Mouse (Mus musculus): ENCODE results near the gene Asb17. TPM values are rescaled to one million over a fixed set of nuclear protein-coding genes. Genes with fewer than 3 reads are reported as not detected.
A peak's percentile ranks its signal among the peaks of the same experiment; 100 is the strongest.

Gene Asb17
- polyA plus RNA-seq, 1 experiment from 2014 or later, result 0.39 TPM

DNA sequence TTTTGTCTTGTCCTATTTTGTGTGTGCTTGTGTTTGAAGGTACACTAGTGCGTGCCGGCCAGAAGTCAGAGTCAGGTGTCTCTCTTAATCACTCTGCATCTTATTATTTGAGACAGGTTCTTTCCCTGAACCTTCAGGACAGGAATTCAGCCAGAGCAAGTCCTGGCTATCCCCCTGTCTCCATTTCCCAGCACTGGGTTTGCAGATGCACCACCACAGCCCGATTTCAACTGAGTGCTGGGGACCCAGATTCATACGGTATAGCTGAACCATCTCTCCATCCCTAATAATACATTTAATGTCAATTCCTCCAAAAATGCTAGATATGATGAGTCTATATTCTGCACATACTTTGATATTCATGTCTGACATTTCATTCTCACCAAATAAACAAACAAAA is 9.9 kb upstream of the Asb17 start:
- H3K27me3 ChIP-seq, result no peaks in the 10 kb centered on the region
- no peak overlapping the region for H3K9ac ChIP-seq
- 86% methylated on average over 4 of the region's 4 CpGs for WGBS
- no peak overlapping the region for H3K27ac ChIP-seq
- H3K4me3 ChIP-seq, result no peak overlapping the region
- no peak for ATAC-seq (ENCODE audit: insufficient number of reproducible peaks, insufficient read depth, low FRiP score, low TSS enrichment, low read depth)
- H3K4me1 ChIP-seq, result peaks cover 7% of the 10 kb centered on the region; the same call in 1 of the 2 replicates
- no peaks in the 10 kb centered on the region for H3K36me3 ChIP-seq
- H3K4me2 ChIP-seq, result no peak overlapping the region
- no peaks in the 10 kb centered on the region for H3K9me3 ChIP-seq

DNA sequence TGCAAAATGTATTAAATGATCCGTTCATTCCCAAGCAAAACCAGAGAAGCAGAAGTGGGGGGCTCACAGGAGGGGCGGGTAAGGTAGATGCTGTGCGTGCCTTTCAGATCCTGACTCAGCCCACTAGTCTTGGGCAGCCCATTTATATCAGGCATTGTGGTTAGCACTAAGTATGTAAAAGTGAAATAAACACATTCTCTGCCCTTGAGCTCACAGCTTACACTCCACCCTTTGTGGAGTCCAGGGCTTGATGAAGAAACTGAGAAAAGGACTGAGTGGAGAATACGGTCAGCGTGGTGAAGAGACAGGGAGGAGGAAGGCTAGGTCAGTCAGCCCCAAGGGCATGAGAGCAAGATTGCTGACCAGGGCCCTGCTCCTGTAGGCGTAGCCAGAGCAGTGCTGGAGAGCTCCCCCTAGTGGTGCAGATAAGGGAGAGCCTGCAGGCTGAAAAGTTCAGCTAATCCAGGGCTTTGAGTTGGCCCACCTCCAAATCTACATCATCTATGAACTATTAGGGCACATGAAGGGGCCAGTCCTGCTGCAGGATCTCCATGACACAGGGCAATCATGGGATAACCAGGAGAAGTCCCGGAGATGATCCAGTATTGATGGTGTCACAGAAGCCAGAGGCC is 8.4 kb upstream of the Asb17 start:
- H3K27me3 ChIP-seq, result no peaks in the 10 kb centered on the region
- no peak overlapping the region for H3K27ac ChIP-seq
- no peak overlapping the region for H3K9ac ChIP-seq
- WGBS, result 63% methylated on average over 7 of the region's 7 CpGs
- H3K9me3 ChIP-seq, result no peaks in the 10 kb centered on the region
- peaks cover 7% of the 10 kb centered on the region; the same call in 1 of the 2 replicates for H3K4me1 ChIP-seq
- no peak for ATAC-seq (ENCODE audit: insufficient number of reproducible peaks, insufficient read depth, low FRiP score, low TSS enrichment, low read depth)
- H3K4me3 ChIP-seq, result no peak overlapping the region
- no peaks in the 10 kb centered on the region for H3K36me3 ChIP-seq
- H3K4me2 ChIP-seq, result no peak overlapping the region

DNA sequence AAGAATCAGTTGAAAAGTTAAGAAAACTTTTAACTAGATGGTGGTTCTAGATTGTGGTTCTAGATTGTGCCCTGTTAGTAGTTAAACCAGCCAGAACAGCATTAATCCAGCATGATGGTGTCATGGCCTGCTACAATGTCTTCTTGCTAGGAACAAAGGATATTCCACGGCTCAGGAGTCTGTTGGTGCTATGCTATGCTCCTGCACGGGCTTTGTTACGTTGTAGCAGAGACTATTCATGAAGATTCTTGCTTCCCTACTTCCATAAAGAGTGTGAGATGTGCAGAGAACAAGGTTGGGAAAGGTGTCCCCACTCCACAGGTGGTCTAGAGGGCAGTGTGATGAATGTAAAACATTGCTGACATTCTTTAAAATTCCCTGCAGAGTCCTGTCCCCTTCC is 7.7 kb upstream of the Asb17 start:
- WGBS, result 81% methylated on average over 3 of the region's 3 CpGs
- no peak for ATAC-seq (ENCODE audit: insufficient number of reproducible peaks, insufficient read depth, low FRiP score, low TSS enrichment, low read depth)
- Histone ChIP-seq H3K27me3 (no peaks in the 10 kb centered on the region), H3K9me3 (no peaks in the 10 kb centered on the region), H3K4me3 (no peak overlapping the region), H3K4me2 (no peak overlapping the region), H3K27ac (no peak overlapping the region), H3K4me1 (peaks cover 7% of the 10 kb centered on the region; the same call in 1 of the 2 replicates), H3K36me3 (no peaks in the 10 kb centered on the region), H3K9ac (no peak overlapping the region)

DNA sequence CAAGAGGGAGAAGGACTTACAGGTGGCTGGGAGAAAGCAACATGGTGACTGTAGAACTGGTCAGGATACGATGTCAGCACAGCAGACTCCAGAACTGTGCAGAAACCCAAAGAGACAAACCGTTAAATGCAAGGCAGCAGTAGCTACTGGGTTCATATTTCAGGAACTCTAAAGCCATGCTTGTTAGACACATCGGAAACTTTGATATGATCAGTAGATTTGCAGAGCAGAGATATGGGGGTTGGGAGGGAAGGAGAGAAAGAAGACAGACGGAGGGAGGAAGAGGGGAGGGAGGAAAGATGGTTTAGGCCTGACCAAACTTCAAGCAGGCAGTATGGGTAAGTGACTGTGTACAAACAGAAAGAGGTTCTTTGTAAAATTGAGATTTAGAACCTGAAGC is 6.4 kb upstream of the Asb17 start:
- H3K4me1 ChIP-seq, result peaks cover 7% of the 10 kb centered on the region; the same call in 1 of the 2 replicates
- H3K36me3 ChIP-seq, result no peaks in the 10 kb centered on the region
- no peak overlapping the region for H3K9ac ChIP-seq
- H3K27me3 ChIP-seq, result no peaks in the 10 kb centered on the region
- no peak overlapping the region for H3K27ac ChIP-seq
- no peak for ATAC-seq (ENCODE audit: insufficient number of reproducible peaks, insufficient read depth, low FRiP score, low TSS enrichment, low read depth)
- no peak overlapping the region for H3K4me3 ChIP-seq
- 22% methylated on average over 4 of the region's 4 CpGs for WGBS
- no peaks in the 10 kb centered on the region for H3K9me3 ChIP-seq
- no peak overlapping the region for H3K4me2 ChIP-seq

DNA sequence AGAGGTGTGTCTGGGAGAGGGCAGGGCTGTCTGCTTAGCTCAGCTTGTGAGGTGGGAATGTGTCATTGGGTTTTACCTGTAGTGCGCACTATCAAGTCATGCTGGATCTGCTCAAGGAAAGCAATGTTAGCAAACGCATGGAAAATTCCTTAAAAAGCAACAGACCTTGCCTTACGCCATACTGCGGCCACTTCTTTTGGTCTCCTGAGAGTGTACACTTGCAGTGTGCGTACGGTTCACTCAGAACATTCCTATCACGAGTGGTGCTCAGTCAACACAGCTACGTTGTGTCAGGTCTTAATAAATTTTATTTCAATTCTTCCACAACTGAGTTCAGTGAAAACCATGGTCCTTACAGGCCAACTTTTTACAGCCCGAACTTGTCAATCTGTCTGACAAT is 748 bp downstream of the Asb17 start:
- WGBS, result 94% methylated on average over 9 of the region's 9 CpGs
- no peak for ATAC-seq (ENCODE audit: insufficient number of reproducible peaks, insufficient read depth, low FRiP score, low TSS enrichment, low read depth)
- H3K4me2 ChIP-seq, result no peak overlapping the region
- no peaks in the 10 kb centered on the region for H3K27me3 ChIP-seq
- no peak overlapping the region for H3K4me3 ChIP-seq
- H3K9ac ChIP-seq, result no peak overlapping the region
- H3K36me3 ChIP-seq, result no peaks in the 10 kb centered on the region
- peaks cover 4% of the 10 kb centered on the region for H3K4me1 ChIP-seq
- H3K27ac ChIP-seq, result no peak overlapping the region
- H3K9me3 ChIP-seq, result no peaks in the 10 kb centered on the region

- H3K27me3 ChIP-seq, result no peaks in the 10 kb centered on the region
- H3K4me3 ChIP-seq, result no peak overlapping the region
- no peak overlapping the region for H3K4me2 ChIP-seq
- no peak for ATAC-seq (ENCODE audit: insufficient number of reproducible peaks, insufficient read depth, low FRiP score, low TSS enrichment, low read depth)
- peaks cover 5% of the 10 kb centered on the region for H3K4me1 ChIP-seq
- WGBS, result 85% methylated on average over 2 of the region's 2 CpGs
- no peaks in the 10 kb centered on the region for H3K9me3 ChIP-seq
- H3K36me3 ChIP-seq, result no peaks in the 10 kb centered on the region
- H3K27ac ChIP-seq, result no peak overlapping the region
- H3K9ac ChIP-seq, result no peak overlapping the region
Observed at GRCm38 (mm10) chr3:153845500-153845899, 1.5 kb downstream of the Asb17 start.

DNA sequence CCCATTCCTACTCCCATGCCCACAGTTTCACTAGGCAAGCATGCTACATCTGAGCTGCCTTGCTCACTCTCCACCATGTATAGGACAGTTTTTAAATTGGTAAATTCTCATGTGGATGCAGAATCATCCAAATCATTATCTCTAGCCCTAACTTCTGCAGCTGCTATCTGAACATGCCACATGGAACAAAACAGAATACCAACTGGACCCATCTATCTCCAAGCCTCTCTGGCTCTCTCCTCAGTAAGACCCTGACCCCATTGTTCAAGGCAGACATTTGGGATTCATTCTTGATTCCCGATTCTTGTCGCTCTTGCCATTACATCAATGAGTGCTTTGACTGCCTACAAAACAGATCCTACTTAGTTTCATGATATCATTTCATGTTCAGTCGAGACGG is 2.1 kb downstream of the Asb17 start:
- no peak for ATAC-seq (ENCODE audit: insufficient number of reproducible peaks, insufficient read depth, low FRiP score, low TSS enrichment, low read depth)
- H3K27me3 ChIP-seq, result no peaks in the 10 kb centered on the region
- no peak overlapping the region for H3K27ac ChIP-seq
- 86% methylated on average over 4 of the region's 4 CpGs for WGBS
- no peak overlapping the region for H3K9ac ChIP-seq
- no peaks in the 10 kb centered on the region for H3K36me3 ChIP-seq
- peaks cover 5% of the 10 kb centered on the region for H3K4me1 ChIP-seq
- no peak overlapping the region for H3K4me3 ChIP-seq
- no peak overlapping the region for H3K4me2 ChIP-seq
- H3K9me3 ChIP-seq, result no peaks in the 10 kb centered on the region

DNA sequence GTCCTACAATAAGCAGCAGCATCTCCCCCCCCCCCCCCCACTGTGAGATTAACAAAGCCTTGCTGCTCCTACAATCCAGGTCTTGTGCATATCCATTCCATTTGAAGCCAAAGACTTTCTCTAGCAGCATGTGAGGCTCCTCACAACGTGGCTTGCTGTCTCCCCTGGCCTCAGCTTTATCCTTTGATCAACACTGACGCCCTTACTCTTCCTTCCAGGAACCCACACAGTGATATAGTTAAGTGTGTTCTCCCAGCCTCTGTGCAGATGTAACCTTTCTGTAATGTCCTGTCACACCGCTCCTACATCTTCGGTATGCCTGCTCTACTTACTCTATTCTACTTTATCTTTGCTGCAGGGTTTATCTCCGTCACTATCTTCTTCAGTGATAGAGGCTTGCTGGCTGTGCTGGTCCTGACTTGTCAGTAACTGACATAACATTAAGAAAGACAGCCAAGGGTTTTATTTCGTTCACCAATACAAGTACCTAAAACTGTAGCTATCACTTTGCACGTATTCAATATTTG is 3.3 kb downstream of the Asb17 start:
- H3K27me3 ChIP-seq, result no peaks in the 10 kb centered on the region
- peaks cover 5% of the 10 kb centered on the region for H3K4me1 ChIP-seq
- H3K9ac ChIP-seq, result no peak overlapping the region
- no peak overlapping the region for H3K27ac ChIP-seq
- no peak for ATAC-seq (ENCODE audit: insufficient number of reproducible peaks, insufficient read depth, low FRiP score, low TSS enrichment, low read depth)
- no peaks in the 10 kb centered on the region for H3K36me3 ChIP-seq
- no peaks in the 10 kb centered on the region for H3K9me3 ChIP-seq
- no peak overlapping the region for H3K4me2 ChIP-seq
- 67% methylated on average over 7 of the region's 7 CpGs for WGBS
- no peak overlapping the region for H3K4me3 ChIP-seq

- H3K4me2 ChIP-seq, result peak overlapping the region; percentile 31; the same call in 1 of the 2 replicates
- WGBS, result 3% methylated on average over 5 of the region's 5 CpGs
Observed at GRCm38 (mm10) chr3:153849368-153850015, 5.5 kb downstream of the Asb17 start.

GRCm38 (mm10) chr3:153850759-153851158 is 6.8 kb downstream of the Asb17 start:
- H3K9me3 ChIP-seq, result no peaks in the 10 kb centered on the region
- H3K4me3 ChIP-seq, result no peak overlapping the region
- peaks cover 5% of the 10 kb centered on the region for H3K4me1 ChIP-seq
- H3K4me2 ChIP-seq, result no peak overlapping the region
- no peak overlapping the region for H3K27ac ChIP-seq
- H3K27me3 ChIP-seq, result no peaks in the 10 kb centered on the region
- WGBS, result 77% methylated on average over 7 of the region's 7 CpGs
- no peak for ATAC-seq (ENCODE audit: insufficient number of reproducible peaks, insufficient read depth, low FRiP score, low TSS enrichment, low read depth)
- no peaks in the 10 kb centered on the region for H3K36me3 ChIP-seq
- H3K9ac ChIP-seq, result no peak overlapping the region

More at GRCm38 (mm10) chr3:153849368-153850015, 5.5 kb downstream of the Asb17 start:
- Histone ChIP-seq H3K4me3 (no peak overlapping the region), H3K27me3 (no peaks in the 10 kb centered on the region), H3K4me1 (peaks cover 5% of the 10 kb centered on the region), H3K36me3 (no peaks in the 10 kb centered on the region), H3K27ac (no peak overlapping the region), H3K9ac (no peak overlapping the region), H3K9me3 (no peaks in the 10 kb centered on the region)
- peak; percentile 71 for ATAC-seq (ENCODE audit: insufficient number of reproducible peaks, insufficient read depth, low FRiP score, low TSS enrichment, low read depth)

GRCm38 (mm10) chr3:153852266-153852665 is 8.3 kb downstream of the Asb17 start:
- no peaks in the 10 kb centered on the region for H3K9me3 ChIP-seq
- H3K27me3 ChIP-seq, result no peaks in the 10 kb centered on the region
- ATAC-seq (ENCODE audit: insufficient number of reproducible peaks, insufficient read depth, low FRiP score, low TSS enrichment, low read depth), result no peak; the same call in 1 of the 2 replicates
- no peak overlapping the region for H3K27ac ChIP-seq
- H3K4me3 ChIP-seq, result no peak overlapping the region
- 76% methylated on average over 8 of the region's 8 CpGs for WGBS
- H3K9ac ChIP-seq, result no peak overlapping the region
- H3K4me2 ChIP-seq, result no peak overlapping the region
- H3K36me3 ChIP-seq, result no peaks in the 10 kb centered on the region
- peaks cover 5% of the 10 kb centered on the region for H3K4me1 ChIP-seq

DNA sequence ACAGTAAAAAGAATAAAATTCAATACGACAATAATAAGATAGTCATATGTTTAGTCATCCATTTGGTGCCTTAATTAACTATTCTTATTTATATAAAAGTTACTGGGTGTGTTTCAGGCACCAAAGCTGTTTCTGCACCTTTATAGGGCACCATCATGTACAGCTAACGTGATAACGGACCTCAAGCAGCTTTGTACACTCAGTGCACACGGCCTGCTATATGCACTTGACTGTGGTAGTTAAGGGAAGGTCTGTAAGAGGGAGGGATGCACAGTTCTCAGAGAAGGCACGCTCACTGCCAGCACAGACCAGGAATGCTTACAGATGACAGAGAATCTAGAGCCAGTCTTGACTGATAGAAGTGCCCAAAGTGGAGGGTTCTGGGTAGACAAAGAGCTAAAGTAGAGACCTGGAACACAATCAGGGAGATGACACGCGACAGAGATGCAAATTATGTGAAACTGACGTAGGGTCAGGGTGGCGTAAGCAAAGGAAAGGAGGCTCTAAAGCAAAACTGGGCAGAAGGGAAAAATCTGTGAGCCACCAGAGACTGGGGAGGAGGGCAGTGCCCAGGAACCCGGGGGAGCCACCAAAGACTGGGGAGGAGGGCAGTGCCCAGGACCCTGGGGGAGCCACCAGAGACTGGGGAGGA is 14.5 kb downstream of the Asb17 start:
- no peak for ATAC-seq (ENCODE audit: insufficient number of reproducible peaks, insufficient read depth, low FRiP score, low TSS enrichment, low read depth)
- no peak overlapping the region for H3K9ac ChIP-seq
- H3K9me3 ChIP-seq, result no peaks in the 10 kb centered on the region
- H3K4me3 ChIP-seq, result no peak overlapping the region
- no peak overlapping the region for H3K27ac ChIP-seq
- no peaks in the 10 kb centered on the region for H3K36me3 ChIP-seq
- 77% methylated on average over 10 of the region's 10 CpGs for WGBS
- H3K27me3 ChIP-seq, result no peaks in the 10 kb centered on the region
- H3K4me2 ChIP-seq, result no peak overlapping the region
- H3K4me1 ChIP-seq, result no peaks in the 10 kb centered on the region

Measured in embryonic facial prominence, embryonic 13.5 days (tissue).